Mouse (Mus musculus) lung, postnatal 0 days (tissue): ENCODE data around the gene Serpinb3c.
A peak's percentile ranks its signal among the peaks of the same experiment; 100 is the strongest.
"Not testable (repeated sequence)": the region's sequence is repeated elsewhere in the genome, so short reads cannot be mapped to it uniquely, and the experiment has no call there.

Source experiments
- CTCF ChIP-seq: IDR thresholded peaks from 2 replicates; pipeline ENCODE4 v1.5.1; 2016; ENCODE audit warnings: antibody characterized with exemption, mild to moderate bottlenecking
- EP300 ChIP-seq: IDR thresholded peaks from 2 replicates; pipeline ENCODE4 v1.6.1; 2016; ENCODE audit warnings: antibody characterized with exemption, mild to moderate bottlenecking, control low read depth

GRCm38 (mm10) chr1:107243170-107243569, 35.0 kb downstream of the Serpinb3c start:
- not testable (repeated sequence) for TF ChIP-seq EP300
- peak; percentile 57 for TF ChIP-seq CTCF
